Mouse (Mus musculus) CD4-positive, CD25-positive, alpha-beta regulatory T cell, adult 2 months (primary cell): ENCODE measurements around the gene Blvrb.
A peak's percentile ranks its signal among the peaks of the same experiment; 100 is the strongest.
"Not testable (repeated sequence)": the region's sequence is repeated elsewhere in the genome, so short reads cannot be mapped to it uniquely, and the experiment has no call there.

ENCODE experiments used
- DNase-seq: peaks from one replicate; pipeline ENCODE4 v3.0.0-alpha.2; 2012; ENCODE audit warnings: low read depth, low spot score

Gene Blvrb

GRCm38 (mm10) chr7:27480927-27481626 is 33.3 kb downstream of the Blvrb start:
- DNase-seq, result no peak

- DNase-seq, result peak; percentile 83
Observed at GRCm38 (mm10) chr7:27481627-27481969, 33.8 kb downstream of the Blvrb start.

GRCm38 (mm10) chr7:27483860-27484259 is 36.1 kb downstream of the Blvrb start:
- no peak for DNase-seq

- DNase-seq, result no peak
Observed at GRCm38 (mm10) chr7:27486102-27486769, 38.5 kb downstream of the Blvrb start.

GRCm38 (mm10) chr7:27486770-27487697 is 39.3 kb downstream of the Blvrb start, which contains the start of gene Sertad1:
Sertad1 (plus strand) TSS chr7:27486910.
- peak; percentile 100 for DNase-seq

GRCm38 (mm10) chr7:27487740-27488268 is 40.0 kb downstream of the Blvrb start:
- peak; percentile 63 for DNase-seq

GRCm38 (mm10) chr7:27489270-27489869 is 41.6 kb downstream of the Blvrb start:
- peak; percentile 24 for DNase-seq

GRCm38 (mm10) chr7:27490227-27490542 is 42.4 kb downstream of the Blvrb start:
- DNase-seq, result no peak

- peak; percentile 91 for DNase-seq
Observed at GRCm38 (mm10) chr7:27490543-27491329, 43.0 kb downstream of the Blvrb start.

- no peak for DNase-seq
Observed at GRCm38 (mm10) chr7:27491856-27492255, 44.1 kb downstream of the Blvrb start.

GRCm38 (mm10) chr7:27493022-27493421 is 45.2 kb downstream of the Blvrb start:
- no peak for DNase-seq

GRCm38 (mm10) chr7:27493450-27493849 is 45.7 kb downstream of the Blvrb start:
- no peak for DNase-seq

- DNase-seq, result not testable (repeated sequence)
Observed at GRCm38 (mm10) chr7:27494659-27495367, 47.0 kb downstream of the Blvrb start.

- DNase-seq, result no peak
Observed at GRCm38 (mm10) chr7:27499036-27499435, 51.3 kb downstream of the Blvrb start, which contains the start of gene Prx. Prx (plus strand) TSS chr7:27499324.

GRCm38 (mm10) chr7:27501620-27502019 is 53.8 kb downstream of the Blvrb start:
- no peak for DNase-seq

- no peak for DNase-seq
Observed at GRCm38 (mm10) chr7:27506765-27507370, 59.1 kb downstream of the Blvrb start.

- DNase-seq, result peak; percentile 98
Observed at GRCm38 (mm10) chr7:27507711-27508647, 60.2 kb downstream of the Blvrb start.

- peak; percentile 88 for DNase-seq
Observed at GRCm38 (mm10) chr7:27508648-27509005, 60.8 kb downstream of the Blvrb start.

- DNase-seq, result no peak
Observed at GRCm38 (mm10) chr7:27510809-27511208, 63.0 kb downstream of the Blvrb start.
